Mouse (Mus musculus): Measurements from ENCODE around the gene Lipf. TPM values are rescaled to one million over a fixed set of nuclear protein-coding genes. Genes with fewer than 3 reads are reported as not detected.

Lipf gene
- total RNA-seq (2023) = not detected

GRCm38 (mm10) chr19:33960887-33961286, at the start of gene Lipf:
Gene Lipf, plus strand, starts transcription at chr19:33961187.

GRCm38 (mm10) chr19:34008002-34008401, 47.0 kb downstream of the Lipf start, which contains the start of gene Lipk:
Gene Lipk, plus strand, starts transcription at chr19:34008290.

Other genes with a start within 250 kb of the Lipf start
- gene Lipo2, start 209.8 kb upstream of the Lipf start, total RNA-seq (2023) = under 1 TPM in 1 of 2 experiments, not detected in 1; 0.31 TPM
- 1 to 10 TPM; 6.0 to 9.9 TPM for gene Lipo3, start 199.2 kb upstream of the Lipf start, total RNA-seq (2023)
- gene Lipo1, start 173.7 kb upstream of the Lipf start, total RNA-seq (2023) = not detected
- gene Lipk, start 47.1 kb downstream of the Lipf start, total RNA-seq (2023) = not detected
- gene Lipn, start 106.2 kb downstream of the Lipf start, total RNA-seq (2023) = not detected
- gene Lipm, start 139.7 kb downstream of the Lipf start, total RNA-seq (2023) = not detected
- not detected for gene Ankrd22, start 204.9 kb downstream of the Lipf start, total RNA-seq (2023)
- 10 to 100 TPM; 30.6 to 34.0 TPM for gene Stambpl1, start 231.0 kb downstream of the Lipf start, total RNA-seq (2023)